Mouse (Mus musculus) E14TG2a.4 (cell line): ENCODE measurements around the gene Hmx1.

Experiments
- CTCF ChIP-seq: conservative IDR thresholded peaks from 2 replicates; pipeline ENCODE4 v1.5.1; 2014; ENCODE audit warnings: low read length
- POU5F1 ChIP-seq: IDR thresholded peaks from 2 replicates; pipeline ENCODE4 v1.6.1; 2014; ENCODE audit warnings: low read length, borderline replicate concordance

DNA sequence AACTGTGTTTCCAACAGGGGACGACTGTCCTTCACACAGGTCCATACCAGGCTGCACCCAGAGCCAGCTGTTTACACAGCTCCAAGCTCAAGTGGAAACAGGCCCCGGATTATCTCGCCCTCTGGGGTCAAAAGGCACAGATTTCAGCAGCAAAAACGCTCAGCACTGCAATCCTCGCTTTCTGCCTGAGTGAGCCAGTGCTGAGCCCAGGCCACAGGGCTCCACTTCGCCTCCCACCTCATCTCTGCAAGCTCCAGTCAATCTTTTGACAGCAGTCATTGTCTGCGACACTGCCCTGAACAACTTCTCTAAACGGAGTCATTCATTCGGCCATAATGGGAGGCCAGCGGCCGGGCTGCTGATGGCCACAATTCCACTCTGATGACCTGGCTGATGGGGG is 36.3 kb downstream of the Hmx1 start:
- TF ChIP-seq CTCF (no peak), POU5F1 (no peak)
